Mouse (Mus musculus) bone marrow macrophage, adult 2 months (primary cell): Measurements from ENCODE around the gene Unc119b. TPM values are rescaled to one million over a fixed set of nuclear protein-coding genes. Genes with fewer than 3 reads are reported as not detected.

Experiments used
- H3K27ac ChIP-seq: 2 replicates; pipeline ENCODE4 v1.5.1; 2012; ENCODE audit warnings: low read depth, low read length; ENCODE audit not compliant: insufficient read depth
- H3K4me1 ChIP-seq: 2 replicates; pipeline ENCODE4 v1.6.1; 2012; ENCODE audit warnings: low read length; ENCODE audit not compliant: control insufficient read depth, insufficient read depth
- H3K4me3 ChIP-seq: 2 replicates; pipeline ENCODE4 v1.5.1; 2012; ENCODE audit warnings: mild to moderate bottlenecking, low read length, moderate library complexity; ENCODE audit not compliant: insufficient read depth
- CTCF ChIP-seq: IDR thresholded peaks from 2 replicates; pipeline ENCODE4 v1.5.1; 2012; ENCODE audit warnings: low read depth, mild to moderate bottlenecking, low read length, moderate library complexity
- POLR2A ChIP-seq: IDR thresholded peaks from 2 replicates; pipeline ENCODE4 v1.6.1; 2012; ENCODE audit warnings: mild to moderate bottlenecking, low read depth, low read length, borderline replicate concordance
- polyA plus RNA-seq: library from polyadenylated mRNA; stranded (reverse); fragments of >200 nt; gene quantifications from 2 replicates; pipeline ENCODE4 v1.2.4, GENCODE M21; 2012; ENCODE audit not compliant: missing spikeins, insufficient read depth, insufficient read length

The Unc119b gene
- 5.2 and 6.1 TPM in 2 replicates for polyA plus RNA-seq

DNA sequence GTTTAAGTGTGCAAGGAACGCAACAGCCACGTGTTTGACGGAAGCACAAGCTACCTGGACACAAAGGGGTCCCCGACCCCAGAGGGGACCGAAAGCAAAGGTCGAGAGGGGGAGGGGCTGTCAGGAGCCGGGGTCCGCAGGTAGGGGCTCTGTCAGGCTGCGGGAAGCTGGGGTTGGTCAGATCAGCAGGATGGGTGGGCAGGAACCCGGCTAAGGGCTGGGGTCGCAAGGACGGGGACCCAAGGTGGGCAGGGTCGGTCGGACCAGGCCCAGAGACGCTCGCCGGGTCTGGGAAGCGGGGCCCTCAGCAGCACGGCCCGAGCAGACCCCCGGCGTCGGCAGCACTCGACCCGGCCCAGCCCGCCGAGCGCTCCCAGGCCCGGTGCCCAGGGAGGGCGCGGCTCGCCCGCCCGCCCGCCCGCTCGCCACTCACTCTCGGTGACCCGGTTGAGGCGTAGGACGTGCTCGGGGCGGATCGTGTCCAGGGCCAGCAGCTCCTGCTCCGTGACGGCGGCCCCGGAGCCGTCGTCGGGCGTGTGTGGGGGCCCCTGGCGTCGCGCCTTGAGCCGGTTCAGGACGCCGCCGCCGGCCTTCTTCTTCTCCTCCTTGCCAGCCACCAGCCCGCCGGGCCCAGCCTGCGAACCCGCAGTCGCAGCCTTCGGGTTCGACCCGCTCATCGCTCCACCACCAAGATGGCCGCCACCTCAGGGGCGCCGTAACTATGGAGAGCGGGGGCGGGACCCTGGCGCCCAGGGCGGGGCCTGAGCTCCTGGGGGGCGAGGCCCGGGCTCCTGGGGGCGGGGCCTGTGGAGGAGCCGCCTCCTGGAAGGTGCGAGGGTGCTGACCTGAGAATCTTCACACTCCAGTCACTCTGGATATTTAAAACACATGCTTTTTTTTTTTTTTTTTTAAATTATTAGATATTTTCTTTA, at the start of gene Unc119b:
Gene Unc119b (minus strand): TSS at position 742 of the 932 bp plus-strand sequence.
- Histone ChIP-seq H3K4me1 (peaks cover 8% of the 10 kb centered on the region), H3K27ac (no peak within 1 kb of the TSS), H3K4me3 (peak within 1 kb of the TSS; percentile 87)
- TF ChIP-seq POLR2A (no peak), CTCF (no peak)

DNA sequence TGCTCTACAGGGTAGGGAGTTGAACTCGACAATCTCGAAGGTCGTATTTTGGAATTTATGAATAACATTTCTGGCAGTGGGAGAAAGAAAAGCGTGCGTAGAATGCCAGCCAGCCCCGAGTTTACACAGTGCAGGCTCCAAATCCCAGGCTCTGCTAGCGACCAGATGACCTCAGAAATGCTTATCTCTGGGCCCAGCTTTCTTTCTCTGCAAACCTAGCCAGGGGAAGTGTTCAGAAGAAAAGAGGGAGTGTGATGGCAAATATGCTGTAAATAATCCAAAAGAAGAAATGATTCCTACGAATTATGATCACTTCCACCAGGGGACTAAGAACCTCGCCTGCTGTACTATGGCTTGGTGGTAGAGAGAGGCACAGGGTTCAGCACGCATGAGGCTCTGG, 48.7 kb upstream of the Unc119b start:
- TF ChIP-seq POLR2A (no peak), CTCF (no peak)
- no peak overlapping the region for H3K27ac ChIP-seq
- H3K4me3 ChIP-seq = no peak overlapping the region
- peaks cover 4% of the 10 kb centered on the region; the same call in 1 of the 2 replicates for H3K4me1 ChIP-seq

DNA sequence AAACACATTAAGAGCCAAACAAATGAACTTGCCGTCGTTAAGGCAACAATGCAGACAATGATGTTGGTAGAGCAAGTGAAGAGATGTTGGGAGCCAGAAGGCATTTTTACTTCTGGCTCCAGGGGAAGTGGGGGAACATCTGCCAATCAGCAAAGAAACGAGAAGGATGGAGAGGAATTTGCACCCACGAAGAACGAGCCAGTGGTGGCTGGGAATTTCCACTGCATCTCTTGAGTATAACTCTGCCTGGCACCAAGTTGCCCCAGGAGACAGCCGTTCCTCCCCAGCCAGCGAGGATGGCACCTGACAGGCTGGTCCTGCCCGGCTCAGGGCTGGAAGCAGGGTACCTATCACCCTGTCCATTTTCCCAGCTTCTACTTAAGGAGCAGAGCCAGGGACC, 48.1 kb upstream of the Unc119b start:
- H3K4me1 ChIP-seq = peaks cover 4% of the 10 kb centered on the region; the same call in 1 of the 2 replicates
- no peak overlapping the region for H3K4me3 ChIP-seq
- H3K27ac ChIP-seq = no peak overlapping the region
- TF ChIP-seq CTCF = no peak
- no peak for TF ChIP-seq POLR2A

DNA sequence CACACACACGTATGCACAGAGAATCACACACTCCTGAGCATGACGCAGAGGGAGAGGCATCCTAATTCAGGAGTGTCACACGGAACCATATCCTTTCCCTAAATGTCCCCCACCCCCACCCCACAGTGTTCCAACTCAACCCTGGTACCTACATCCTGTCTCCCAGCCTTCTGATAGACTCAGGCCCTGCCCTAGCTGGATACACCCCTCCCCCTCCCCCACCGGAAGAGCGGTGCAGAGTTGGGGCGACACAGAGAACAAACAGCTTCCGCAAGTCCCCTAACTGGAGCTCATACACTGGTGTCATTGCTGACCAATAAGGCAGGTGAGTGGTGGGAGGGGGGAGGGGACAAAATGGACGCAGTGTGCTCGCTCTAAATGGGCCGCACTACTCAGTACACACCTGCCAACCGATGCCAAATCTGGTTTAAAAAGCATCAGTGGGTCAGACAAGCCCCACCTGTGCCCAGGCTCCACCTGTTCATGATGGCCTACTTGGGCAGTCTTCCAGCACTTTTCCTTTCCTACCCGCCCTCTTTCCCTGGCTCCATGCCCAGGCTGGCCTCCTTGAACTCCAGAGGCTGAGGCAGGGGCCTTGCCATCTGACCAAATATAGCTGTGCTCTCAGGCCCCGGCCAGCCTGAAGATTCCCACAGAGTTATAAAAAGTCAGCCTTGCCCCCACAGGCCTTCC, 46.6 kb upstream of the Unc119b start:
- no peak for TF ChIP-seq POLR2A
- TF ChIP-seq CTCF = no peak
- no peak overlapping the region for H3K27ac ChIP-seq
- no peaks in the 10 kb centered on the region for H3K4me1 ChIP-seq
- H3K4me3 ChIP-seq = no peak overlapping the region

DNA sequence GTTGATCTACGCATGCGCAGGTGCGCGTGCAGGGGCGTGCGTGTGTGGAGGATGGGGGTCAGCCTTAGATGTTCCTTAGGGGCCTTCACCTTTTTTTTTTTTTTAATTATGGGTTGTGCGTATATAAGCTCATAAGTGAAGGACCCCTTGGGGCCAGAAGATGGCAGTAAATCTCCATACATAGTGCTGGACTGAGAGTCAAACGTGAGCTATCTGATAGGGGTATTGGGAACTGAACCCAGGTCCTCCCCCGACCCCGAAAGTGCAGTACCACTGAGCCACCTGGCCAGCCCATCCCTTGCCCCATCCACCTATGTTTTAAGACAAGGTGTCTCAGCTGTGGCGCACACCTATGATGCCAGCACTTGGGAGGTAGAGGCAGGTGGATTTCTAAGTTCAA, 44.8 kb upstream of the Unc119b start:
- H3K4me1 ChIP-seq = no peaks in the 10 kb centered on the region
- no peak overlapping the region for H3K27ac ChIP-seq
- no peak for TF ChIP-seq POLR2A
- TF ChIP-seq CTCF = no peak
- no peak overlapping the region for H3K4me3 ChIP-seq

DNA sequence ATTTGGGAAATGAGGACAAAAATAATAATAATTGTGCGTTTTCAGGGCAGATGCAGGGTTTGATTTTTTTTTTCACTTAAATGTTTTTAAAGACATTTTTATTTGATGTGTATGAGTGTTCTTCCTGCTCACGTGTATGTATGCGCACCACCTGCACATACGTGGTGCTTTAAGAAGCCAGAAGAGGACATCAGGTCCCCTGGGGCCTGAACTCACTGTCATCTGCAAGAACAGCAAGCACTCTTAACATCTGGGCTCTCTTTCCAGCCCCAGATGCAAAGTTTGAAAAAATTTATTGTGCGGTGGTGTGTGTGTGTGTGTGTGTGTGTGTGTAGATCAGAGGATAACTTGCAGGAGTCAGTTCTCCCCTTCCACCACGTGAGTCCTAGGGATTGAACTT, 43.1 kb upstream of the Unc119b start:
- Histone ChIP-seq H3K27ac (no peak overlapping the region), H3K4me1 (no peaks in the 10 kb centered on the region), H3K4me3 (no peak overlapping the region)
- no peak for TF ChIP-seq POLR2A
- no peak for TF ChIP-seq CTCF

DNA sequence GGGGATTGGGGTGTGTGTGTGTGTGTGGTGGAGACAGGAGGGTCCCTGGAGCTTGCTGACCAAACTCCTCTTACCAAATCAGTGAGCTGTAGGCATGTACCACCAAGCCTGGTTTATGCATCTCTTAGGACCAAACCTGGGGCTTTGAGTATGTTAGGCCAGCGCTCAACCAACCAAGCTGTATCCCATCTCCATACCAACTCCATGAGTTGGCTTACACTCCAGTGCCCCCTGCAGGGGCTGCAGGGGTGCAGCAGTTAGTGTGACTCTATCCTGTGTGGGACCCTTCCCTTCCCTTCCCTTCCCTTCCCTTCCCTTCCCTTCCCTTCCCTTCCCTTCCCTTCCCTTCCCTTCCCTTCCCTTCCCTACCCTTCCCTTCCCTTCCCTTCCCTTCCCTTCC, 39.8 kb upstream of the Unc119b start:
- no peak for TF ChIP-seq POLR2A
- TF ChIP-seq CTCF = no peak
- Histone ChIP-seq H3K27ac (no peak overlapping the region), H3K4me1 (no peaks in the 10 kb centered on the region), H3K4me3 (no peak overlapping the region)

DNA sequence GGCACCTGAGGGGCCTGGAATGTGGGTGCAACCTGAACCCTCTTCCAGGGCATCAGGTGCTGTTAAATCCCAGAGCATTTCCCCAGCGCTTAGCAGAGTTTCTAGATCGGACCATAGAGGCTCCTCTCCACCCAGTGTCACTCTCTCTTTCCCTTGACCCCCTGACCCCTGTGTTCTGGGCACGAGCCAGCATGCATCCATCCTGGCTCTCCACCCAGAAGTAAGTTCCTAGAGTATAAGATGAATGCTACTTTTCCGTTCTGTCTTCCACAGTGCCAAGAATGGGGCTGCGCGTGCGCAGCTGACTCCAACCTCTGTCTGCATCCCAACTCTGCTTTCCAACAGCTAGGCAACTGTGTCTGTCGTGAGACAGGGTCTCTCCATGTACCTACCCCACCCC, 35.4 kb upstream of the Unc119b start:
- Histone ChIP-seq H3K4me1 (peaks cover 7% of the 10 kb centered on the region), H3K27ac (no peak overlapping the region), H3K4me3 (no peak overlapping the region)
- TF ChIP-seq POLR2A (no peak), CTCF (no peak)

DNA sequence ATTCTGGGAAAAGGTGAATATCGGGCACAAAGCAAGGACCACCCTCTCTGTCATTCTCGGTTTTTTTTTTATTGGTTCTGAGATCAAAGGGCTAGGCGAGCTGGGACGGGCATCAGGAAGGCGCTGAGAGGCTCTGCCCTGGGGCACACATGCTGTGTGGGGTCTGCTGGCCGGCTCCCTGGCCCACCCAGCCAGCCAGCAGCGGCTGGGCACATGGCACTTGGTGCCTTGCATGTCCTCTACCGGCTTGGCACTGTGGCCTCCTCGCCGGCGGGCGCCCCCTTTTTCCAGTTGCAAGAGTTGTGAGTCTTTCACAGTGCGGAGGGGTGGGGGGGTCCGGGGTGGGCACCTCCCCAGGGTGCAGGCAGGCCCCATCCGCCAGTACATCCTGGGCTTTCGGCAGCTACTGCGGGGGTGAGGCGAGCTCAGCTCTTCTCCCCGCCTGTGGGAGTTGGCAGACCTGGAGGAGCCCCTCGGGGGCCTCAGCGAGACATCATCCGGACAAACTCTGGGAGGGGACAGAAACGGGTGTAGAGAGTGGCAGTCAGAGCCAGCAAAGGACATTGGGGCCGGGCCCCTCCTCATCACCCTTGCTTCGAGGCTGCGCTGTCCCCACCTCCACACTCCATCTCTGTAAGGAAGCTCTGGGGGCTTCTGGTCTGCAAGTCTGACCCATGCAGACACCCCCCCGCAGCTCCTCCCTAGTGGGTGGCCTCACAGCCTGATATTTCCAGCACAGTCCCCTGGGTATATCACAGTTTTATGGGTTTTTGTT, 34.1 kb upstream of the Unc119b start:
- peaks cover 7% of the 10 kb centered on the region for H3K4me1 ChIP-seq
- no peak overlapping the region for H3K4me3 ChIP-seq
- TF ChIP-seq CTCF (no peak), POLR2A (no peak)
- H3K27ac ChIP-seq = no peak overlapping the region
